Mouse (Mus musculus): ENCODE measurements around the gene Mbd3. TPM values are rescaled to one million over a fixed set of nuclear protein-coding genes. Genes with fewer than 3 reads are reported as not detected.

The Mbd3 gene
- polyA plus RNA-seq, 1 experiment = not detected

GRCm38 (mm10) chr10:80345122-80345521, 54.2 kb downstream of the Mbd3 start:
- H3K4me1 ChIP-seq (ENCODE audit: control insufficient read depth, insufficient read depth, low read length) = peaks cover 49% of the 10 kb centered on the region
- TF ChIP-seq POLR2A (IDR thresholded peaks at IDR 0.05; ENCODE audit: insufficient read depth, low read depth, low read length) (no peak), CTCF (IDR thresholded peaks at IDR 0.05; ENCODE audit: insufficient read depth, low read depth, low read length) (no peak)
- no peak overlapping the region for H3K4me3 ChIP-seq (ENCODE audit: insufficient read depth, low read depth, low read length)
- WGBS = 6% methylated on average over 16 of the region's 16 CpGs
- no peak overlapping the region for H3K27ac ChIP-seq (ENCODE audit: insufficient read depth, low read depth, low read length)

GRCm38 (mm10) chr10:80344131-80344661, 55.2 kb downstream of the Mbd3 start:
- H3K27ac ChIP-seq (ENCODE audit: insufficient read depth, low read depth, low read length) = no peak overlapping the region
- TF ChIP-seq CTCF (IDR thresholded peaks at IDR 0.05; ENCODE audit: insufficient read depth, low read depth, low read length) = no peak
- TF ChIP-seq POLR2A (IDR thresholded peaks at IDR 0.05; ENCODE audit: insufficient read depth, low read depth, low read length) = no peak
- H3K4me1 ChIP-seq (ENCODE audit: control insufficient read depth, insufficient read depth, low read length) = peaks cover 50% of the 10 kb centered on the region
- WGBS = 42% methylated on average over 9 of the region's 9 CpGs
- no peak overlapping the region for H3K4me3 ChIP-seq (ENCODE audit: insufficient read depth, low read depth, low read length)

DNA sequence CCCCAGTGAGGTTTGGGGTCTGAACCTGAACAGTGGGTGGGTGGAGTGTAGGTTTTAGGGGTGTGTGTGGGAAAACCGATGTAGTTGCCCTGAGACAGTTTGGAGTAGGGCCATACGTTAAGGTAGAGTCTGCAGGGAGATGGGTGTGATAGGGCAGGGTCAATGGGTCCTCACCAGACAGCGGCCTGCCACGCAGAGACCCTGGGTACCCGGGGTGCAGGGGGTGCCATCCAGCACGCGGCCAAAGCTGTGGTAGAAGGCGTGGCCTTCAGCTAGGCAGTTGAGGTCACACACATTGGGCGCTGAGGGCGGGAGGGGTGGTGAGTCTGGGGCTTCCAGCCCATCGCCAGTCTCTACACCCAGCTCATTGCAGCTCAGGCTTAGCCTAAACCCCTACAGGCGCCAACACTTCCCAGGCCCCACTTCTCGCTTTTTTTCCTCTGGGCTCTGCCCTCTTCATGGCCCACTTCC, 55.9 kb downstream of the Mbd3 start:
- Histone ChIP-seq H3K27ac (ENCODE audit: insufficient read depth, low read depth, low read length) (no peak overlapping the region), H3K4me1 (ENCODE audit: control insufficient read depth, insufficient read depth, low read length) (peaks cover 46% of the 10 kb centered on the region), H3K4me3 (ENCODE audit: insufficient read depth, low read depth, low read length) (no peak overlapping the region; the same call in 1 of the 2 replicates)
- TF ChIP-seq CTCF (IDR thresholded peaks at IDR 0.05; ENCODE audit: insufficient read depth, low read depth, low read length) = no peak
- TF ChIP-seq POLR2A (IDR thresholded peaks at IDR 0.05; ENCODE audit: insufficient read depth, low read depth, low read length) = no peak
- 38% methylated on average over 13 of the region's 13 CpGs for WGBS

GRCm38 (mm10) chr10:80342749-80343424, 56.5 kb downstream of the Mbd3 start:
- Histone ChIP-seq H3K4me1 (ENCODE audit: control insufficient read depth, insufficient read depth, low read length) (peaks cover 40% of the 10 kb centered on the region), H3K27ac (ENCODE audit: insufficient read depth, low read depth, low read length) (no peak overlapping the region), H3K4me3 (ENCODE audit: insufficient read depth, low read depth, low read length) (peak overlapping the region; percentile 22)
- 2% methylated on average over 29 of the region's 33 CpGs for WGBS
- TF ChIP-seq POLR2A (IDR thresholded peaks at IDR 0.05; ENCODE audit: insufficient read depth, low read depth, low read length) = no peak
- no peak for TF ChIP-seq CTCF (IDR thresholded peaks at IDR 0.05; ENCODE audit: insufficient read depth, low read depth, low read length)

Other genes with a start within 250 kb of the Mbd3 start
- gene Cirbp, start 233.6 kb downstream of the Mbd3 start, polyA plus RNA-seq (2012; ENCODE audit: insufficient read depth, insufficient read length, low replicate concordance, missing spikeins) = not detected in 2 replicates
- not detected in 2 replicates for gene 1600002K03Rik, start 226.6 kb downstream of the Mbd3 start, polyA plus RNA-seq (2012; ENCODE audit: insufficient read depth, insufficient read length, low replicate concordance, missing spikeins)
- not detected in 2 replicates for gene Efna2, start 220.1 kb downstream of the Mbd3 start, polyA plus RNA-seq (2012; ENCODE audit: insufficient read depth, insufficient read length, low replicate concordance, missing spikeins)
- gene Mum1, start 173.1 kb downstream of the Mbd3 start, polyA plus RNA-seq (2012; ENCODE audit: insufficient read depth, insufficient read length, low replicate concordance, missing spikeins) = not detected in 2 replicates
- gene Ndufs7, start 150.4 kb downstream of the Mbd3 start, polyA plus RNA-seq (2012; ENCODE audit: insufficient read depth, insufficient read length, low replicate concordance, missing spikeins) = not detected in 2 replicates
- gene Gamt, start 138.5 kb downstream of the Mbd3 start, polyA plus RNA-seq (2012; ENCODE audit: insufficient read depth, insufficient read length, low replicate concordance, missing spikeins) = not detected in 2 replicates
- gene Dazap1, start 138.1 kb downstream of the Mbd3 start, polyA plus RNA-seq (2012; ENCODE audit: insufficient read depth, insufficient read length, low replicate concordance, missing spikeins) = not detected in 2 replicates
- gene Rps15, start 107.1 kb downstream of the Mbd3 start, polyA plus RNA-seq (2012; ENCODE audit: insufficient read depth, insufficient read length, low replicate concordance, missing spikeins) = 978 TPM in 1 of 2 replicates, not detected in the other
- not detected in 2 replicates for gene Apc2, start 103.6 kb downstream of the Mbd3 start, polyA plus RNA-seq (2012; ENCODE audit: insufficient read depth, insufficient read length, low replicate concordance, missing spikeins)
- gene 2310011J03Rik, start 79.0 kb downstream of the Mbd3 start, polyA plus RNA-seq (2012; ENCODE audit: insufficient read depth, insufficient read length, low replicate concordance, missing spikeins) = not detected in 2 replicates
- not detected in 2 replicates for gene Pcsk4, start 70.1 kb downstream of the Mbd3 start, polyA plus RNA-seq (2012; ENCODE audit: insufficient read depth, insufficient read length, low replicate concordance, missing spikeins)
- not detected in 2 replicates for gene Reep6, start 69.6 kb downstream of the Mbd3 start, polyA plus RNA-seq (2012; ENCODE audit: insufficient read depth, insufficient read length, low replicate concordance, missing spikeins)
- gene Adamtsl5, start 51.1 kb downstream of the Mbd3 start, polyA plus RNA-seq (2012; ENCODE audit: insufficient read depth, insufficient read length, low replicate concordance, missing spikeins) = not detected in 2 replicates
- not detected in 2 replicates for gene Plk5, start 43.1 kb downstream of the Mbd3 start, polyA plus RNA-seq (2012; ENCODE audit: insufficient read depth, insufficient read length, low replicate concordance, missing spikeins)
- gene Mex3d, start 11.9 kb downstream of the Mbd3 start, polyA plus RNA-seq (2012; ENCODE audit: insufficient read depth, insufficient read length, low replicate concordance, missing spikeins) = not detected in 2 replicates
- gene Uqcr11, start 7.3 kb upstream of the Mbd3 start, polyA plus RNA-seq (2012; ENCODE audit: insufficient read depth, insufficient read length, low replicate concordance, missing spikeins) = not detected in 2 replicates
- not detected in 2 replicates for gene Tcf3, start 34.1 kb upstream of the Mbd3 start, polyA plus RNA-seq (2012; ENCODE audit: insufficient read depth, insufficient read length, low replicate concordance, missing spikeins)
- gene Onecut3, start 95.3 kb upstream of the Mbd3 start, polyA plus RNA-seq (2012; ENCODE audit: insufficient read depth, insufficient read length, low replicate concordance, missing spikeins) = not detected in 2 replicates
- not detected in 2 replicates for gene Atp8b3, start 139.6 kb upstream of the Mbd3 start, polyA plus RNA-seq (2012; ENCODE audit: insufficient read depth, insufficient read length, low replicate concordance, missing spikeins)
- not detected in 2 replicates for gene Rexo1, start 162.0 kb upstream of the Mbd3 start, polyA plus RNA-seq (2012; ENCODE audit: insufficient read depth, insufficient read length, low replicate concordance, missing spikeins)
- gene Klf16, start 177.8 kb upstream of the Mbd3 start, polyA plus RNA-seq (2012; ENCODE audit: insufficient read depth, insufficient read length, low replicate concordance, missing spikeins) = not detected in 2 replicates
- gene Abhd17a, start 190.8 kb upstream of the Mbd3 start, polyA plus RNA-seq (2012; ENCODE audit: insufficient read depth, insufficient read length, low replicate concordance, missing spikeins) = not detected in 2 replicates
- gene Scamp4, start 203.3 kb upstream of the Mbd3 start, polyA plus RNA-seq (2012; ENCODE audit: insufficient read depth, insufficient read length, low replicate concordance, missing spikeins) = not detected in 2 replicates
- gene Adat3, start 203.3 kb upstream of the Mbd3 start, polyA plus RNA-seq (2012; ENCODE audit: insufficient read depth, insufficient read length, low replicate concordance, missing spikeins) = not detected in 2 replicates
- gene Gm49322, start 206.5 kb upstream of the Mbd3 start, polyA plus RNA-seq (2012; ENCODE audit: insufficient read depth, insufficient read length, low replicate concordance, missing spikeins) = not detected in 2 replicates
- gene Csnk1g2, start 223.3 kb upstream of the Mbd3 start, polyA plus RNA-seq (2012; ENCODE audit: insufficient read depth, insufficient read length, low replicate concordance, missing spikeins) = 431 TPM in 1 of 2 replicates, not detected in the other